Mouse (Mus musculus) E14TG2a.4 (cell line): ENCODE measurements at regions not wholly inside any gene's neighbourhood (a gene's known extent, or its start where the extent isn't known, plus 50 kb on each side); places are given as distances from the start of the nearest gene placed in this dataset.

Experiments used
- CTCF ChIP-seq: conservative IDR thresholded peaks from 2 replicates; pipeline ENCODE4 v1.5.1; 2014; ENCODE audit warnings: low read length
- NANOG ChIP-seq: IDR thresholded peaks from 2 replicates; pipeline ENCODE4 v1.6.1; 2014; ENCODE audit warnings: borderline replicate concordance, low read length, mixed read lengths
- POU5F1 ChIP-seq: IDR thresholded peaks from 2 replicates; pipeline ENCODE4 v1.6.1; 2014; ENCODE audit warnings: low read length, borderline replicate concordance

GRCm38 (mm10) chr13:71146859-71147443, 305.3 kb upstream of the Adamts16 start:
- no peak for TF ChIP-seq CTCF
- no peak for TF ChIP-seq NANOG
- no peak for TF ChIP-seq POU5F1
